Mouse (Mus musculus): ENCODE data around the gene Xxylt1. TPM values are rescaled to one million over a fixed set of nuclear protein-coding genes. Genes with fewer than 3 reads are reported as not detected.

Gene Xxylt1
- total RNA-seq, 2 experiments from 2014 or later: 11.3 to 11.5 TPM

- DNase-seq (ENCODE audit: low spot score): peak; percentile 38
- intact Hi-C loops (cut with DNase I): loop anchor here (5.0 to 10.0 kb wide), 3 partner anchors 62 to 294 kb away; no protein-coding TSS in a partner anchor
Measured at GRCm38 (mm10) chr16:31066344-31067098, 14.7 kb downstream of the Xxylt1 start.

GRCm38 (mm10) chr16:31064782-31065181 lies 16.4 kb downstream of the Xxylt1 start:
- intact Hi-C loops (cut with DNase I): loop anchor here (5.0 to 10.0 kb wide), 3 partner anchors 60 to 292 kb away; no protein-coding TSS in a partner anchor
- DNase-seq (ENCODE audit: low spot score): no peak

GRCm38 (mm10) chr16:31062918-31063317 lies 18.3 kb downstream of the Xxylt1 start:
- DNase-seq (ENCODE audit: low spot score): no peak

GRCm38 (mm10) chr16:31061246-31061880 lies 19.9 kb downstream of the Xxylt1 start:
- peak; percentile 58 for DNase-seq (ENCODE audit: low spot score)
- intact Hi-C loops (cut with DNase I): loop anchor here (10.0 kb wide), 1 partner anchor 57 kb away; no protein-coding TSS in a partner anchor

More at GRCm38 (mm10) chr16:31062918-31063317, 18.3 kb downstream of the Xxylt1 start:
- intact Hi-C loops (cut with DNase I): loop anchor here (10.0 kb wide), 1 partner anchor 58 kb away; no protein-coding TSS in a partner anchor

GRCm38 (mm10) chr16:31060714-31061113 lies 20.5 kb downstream of the Xxylt1 start:
- intact Hi-C loops (cut with DNase I): loop anchor here (10.0 kb wide), 1 partner anchor 56 kb away; no protein-coding TSS in a partner anchor
- DNase-seq (ENCODE audit: low spot score): no peak

GRCm38 (mm10) chr16:31060226-31060625 lies 21.0 kb downstream of the Xxylt1 start:
- intact Hi-C loops (cut with DNase I): loop anchor here (10.0 kb wide), 1 partner anchor 55 kb away; no protein-coding TSS in a partner anchor
- no peak for DNase-seq (ENCODE audit: low spot score)

- DNase-seq (ENCODE audit: low spot score): no peak
- intact Hi-C loops (cut with DNase I): loop anchor here (10.0 kb wide), 1 partner anchor 55 kb away; no protein-coding TSS in a partner anchor
Measured at GRCm38 (mm10) chr16:31059730-31060129, 21.5 kb downstream of the Xxylt1 start.

DNA sequence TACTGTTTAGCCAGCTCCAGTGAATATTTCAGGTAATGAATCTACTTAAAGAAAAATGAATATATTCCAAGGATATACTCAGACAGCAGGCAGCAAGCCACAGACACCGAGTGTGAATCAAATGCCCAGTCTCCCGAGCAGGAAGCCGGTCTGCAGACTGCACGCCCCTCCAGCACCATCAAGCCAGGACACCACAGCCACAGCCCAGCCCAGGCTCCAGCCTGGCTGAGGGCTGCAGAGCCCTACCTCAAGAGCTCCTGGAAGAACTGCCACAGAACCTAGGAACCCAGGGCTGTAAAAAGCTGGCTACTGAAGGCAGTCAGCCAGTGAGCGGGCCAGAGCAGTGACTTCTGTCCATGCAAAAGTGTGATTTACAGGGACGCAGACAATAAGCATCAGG lies 28.4 kb downstream of the Xxylt1 start:
- intact Hi-C loops (cut with DNase I): no loop called here
- DNase-seq (ENCODE audit: low spot score): no peak

DNA sequence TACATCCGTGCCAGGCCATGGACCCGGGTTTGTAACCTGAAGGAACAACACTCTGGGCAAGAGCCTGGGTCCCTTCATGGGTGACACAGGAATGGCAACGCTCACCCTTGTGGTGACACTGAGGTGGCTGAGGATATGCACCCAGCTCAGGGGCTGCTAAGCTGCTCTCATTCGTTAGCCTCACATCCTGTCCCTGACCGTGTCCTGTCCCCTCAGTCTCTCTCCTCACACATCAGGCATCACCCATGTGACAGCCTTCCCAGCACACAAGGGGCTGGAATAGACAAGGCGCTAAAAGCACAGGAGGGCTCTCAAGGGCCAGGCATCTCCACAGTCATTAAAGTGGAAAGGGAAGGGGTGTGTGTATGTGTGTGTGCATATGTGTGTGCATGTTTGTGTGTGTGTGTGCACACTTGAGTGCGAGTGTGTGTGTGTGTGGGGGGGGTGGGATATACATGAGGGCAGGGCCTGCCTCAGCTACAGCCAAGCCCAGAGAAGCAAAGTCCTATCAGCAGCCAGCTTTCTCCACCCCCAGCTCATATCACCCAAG lies 29.0 kb downstream of the Xxylt1 start:
- intact Hi-C loops (cut with DNase I): no loop called here
- no peak for DNase-seq (ENCODE audit: low spot score)

DNA sequence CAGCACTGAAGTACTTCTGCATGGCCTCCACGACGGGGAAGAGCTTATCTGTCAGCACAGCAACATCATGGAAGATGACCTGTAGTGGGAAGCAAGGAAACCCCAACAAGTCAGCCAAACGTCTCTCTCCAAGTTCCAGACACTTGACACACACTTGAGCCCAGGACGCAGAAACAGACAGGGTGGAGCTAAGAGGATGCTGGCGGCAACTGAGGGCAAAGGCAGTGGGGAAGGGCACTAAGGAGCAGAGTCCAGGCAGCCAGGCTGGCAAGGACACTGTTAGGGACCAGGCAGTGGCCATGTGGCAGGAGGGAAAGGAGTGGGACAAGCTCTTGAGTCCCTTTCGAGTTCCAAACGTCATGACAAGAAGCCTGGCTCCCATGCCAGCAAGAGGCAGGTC lies 30.5 kb downstream of the Xxylt1 start:
- no peak for DNase-seq (ENCODE audit: low spot score)
- intact Hi-C loops (cut with DNase I): no loop called here

GRCm38 (mm10) chr16:31048194-31048593 lies 33.0 kb downstream of the Xxylt1 start:
- no peak for DNase-seq (ENCODE audit: low spot score)
- intact Hi-C loops (cut with DNase I): no loop called here

GRCm38 (mm10) chr16:31047186-31047898 lies 33.9 kb downstream of the Xxylt1 start:
- intact Hi-C loops (cut with DNase I): no loop called here
- DNase-seq (ENCODE audit: low spot score): no peak

DNA sequence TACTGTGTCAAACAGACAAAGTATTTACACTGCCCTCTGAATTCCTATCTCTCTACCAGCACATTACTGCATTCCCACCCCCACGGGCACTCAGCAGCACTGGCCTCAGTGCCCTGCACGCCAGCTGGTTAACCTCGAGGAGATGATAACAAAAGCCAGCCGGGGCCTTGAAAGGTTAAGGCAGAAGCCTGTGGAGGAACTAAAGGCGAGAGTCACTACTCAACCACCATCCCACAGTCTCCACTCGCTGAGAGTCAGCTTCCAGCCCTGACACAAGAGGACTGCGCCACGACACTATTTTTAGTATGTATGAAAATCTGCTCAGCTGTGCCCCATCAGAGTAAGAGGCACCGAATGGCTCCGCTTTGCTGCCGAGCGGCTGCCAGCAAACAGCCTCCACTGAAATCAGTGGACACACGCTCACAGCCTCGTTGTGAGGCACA lies 35.0 kb downstream of the Xxylt1 start:
- DNase-seq (ENCODE audit: low spot score): no peak
- intact Hi-C loops (cut with DNase I): no loop called here

- DNase-seq (ENCODE audit: low spot score): no peak
- intact Hi-C loops (cut with DNase I): no loop called here
Measured at GRCm38 (mm10) chr16:31045211-31045610, 36.0 kb downstream of the Xxylt1 start.

DNA sequence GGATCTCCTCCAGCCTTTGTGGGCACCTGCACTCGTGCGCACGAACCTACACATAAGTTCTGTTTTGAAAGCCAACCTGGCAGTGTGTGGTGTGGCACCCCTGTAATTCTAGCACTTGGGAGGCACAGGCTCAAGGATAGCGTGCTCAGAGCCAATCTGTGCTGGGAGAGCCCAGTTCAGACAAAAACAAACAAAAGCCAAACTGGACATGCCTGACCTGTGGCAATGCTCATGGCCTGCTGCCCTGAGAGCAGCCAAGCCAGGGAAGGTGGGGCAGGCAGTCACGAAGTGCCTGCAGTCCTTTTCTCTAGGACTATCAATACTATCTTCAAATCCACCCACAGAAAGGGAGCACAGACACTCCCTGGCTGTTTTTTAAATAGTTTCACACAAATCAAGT lies 38.1 kb downstream of the Xxylt1 start:
- intact Hi-C loops (cut with DNase I): no loop called here
- DNase-seq (ENCODE audit: low spot score): no peak

- intact Hi-C loops (cut with DNase I): no loop called here
Measured at GRCm38 (mm10) chr16:31041566-31041965, 39.7 kb downstream of the Xxylt1 start.

DNA sequence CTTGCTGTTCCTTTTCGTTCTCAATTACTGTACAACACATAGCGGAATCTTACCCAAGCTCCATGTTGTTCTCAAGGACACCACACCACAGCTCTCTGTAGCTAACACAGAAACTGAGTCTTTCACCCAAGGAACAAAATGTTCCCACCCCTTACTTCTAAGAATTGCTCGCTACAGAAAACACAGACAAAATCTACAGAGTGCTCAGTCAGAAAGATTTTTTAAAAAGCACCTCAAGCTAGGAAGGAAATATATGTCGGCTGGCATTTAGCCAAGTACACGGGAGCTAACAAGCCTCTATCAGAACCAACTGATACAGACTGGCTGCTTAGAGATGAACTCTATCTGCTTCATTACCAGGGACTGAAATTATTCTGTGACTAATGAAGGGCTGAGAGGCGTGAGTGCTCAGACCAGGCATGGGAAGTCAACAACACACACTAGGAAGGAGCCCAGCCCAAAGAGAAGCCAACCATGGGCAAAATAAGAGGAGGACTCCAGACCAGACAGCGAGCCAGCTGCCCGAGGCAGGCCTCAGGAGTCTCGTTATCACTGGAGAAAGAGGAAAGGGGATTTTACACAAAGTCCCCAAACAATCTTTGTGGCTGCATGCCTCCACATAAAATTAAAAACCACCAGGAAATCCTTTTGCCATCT lies 41.3 kb downstream of the Xxylt1 start:
- intact Hi-C loops (cut with DNase I): no loop called here
- no peak for DNase-seq (ENCODE audit: low spot score)

More at GRCm38 (mm10) chr16:31041566-31041965, 39.7 kb downstream of the Xxylt1 start:
- no peak for DNase-seq (ENCODE audit: low spot score)

GRCm38 (mm10) chr16:31037431-31037830 lies 43.8 kb downstream of the Xxylt1 start:
- intact Hi-C loops (cut with DNase I): no loop called here
- DNase-seq (ENCODE audit: low spot score): no peak

DNA sequence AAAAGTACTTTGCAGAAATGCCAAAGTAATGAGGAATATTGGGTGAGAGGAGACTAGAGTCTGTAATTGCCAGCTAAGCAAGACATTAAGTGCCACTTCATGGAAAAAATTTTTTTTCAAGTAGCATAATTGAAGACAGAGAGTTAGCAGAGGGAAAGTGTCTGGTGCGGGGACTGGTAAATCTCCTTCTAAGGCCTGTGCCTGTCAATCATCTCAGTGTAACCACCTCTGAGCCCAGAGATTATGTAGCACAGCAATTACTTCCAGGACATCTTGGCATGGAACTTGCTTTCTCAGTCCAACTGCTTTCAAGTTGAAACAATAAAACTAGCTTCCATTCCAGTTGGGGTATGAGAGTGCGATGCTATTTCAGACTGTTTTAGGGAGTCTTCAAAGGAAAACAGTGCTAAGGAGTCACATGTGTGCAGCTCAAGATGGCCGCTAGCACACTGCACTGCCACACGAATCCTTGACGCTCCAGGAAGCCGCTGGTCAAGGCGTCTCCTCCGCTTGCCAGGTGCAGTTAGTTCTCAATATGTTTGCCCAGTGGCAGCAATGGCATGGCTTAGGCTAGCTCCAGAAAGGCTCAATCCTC lies 45.5 kb downstream of the Xxylt1 start:
- intact Hi-C loops (cut with DNase I): no loop called here
- no peak for DNase-seq (ENCODE audit: low spot score)

Measured in heart, postnatal 25 days (tissue).